Mouse (Mus musculus) neural tube, embryonic 10.5 days (tissue): Measurements from ENCODE around the gene Eno1.

Experiments
- DNase-seq: peaks from one replicate; pipeline ENCODE4 v3.0.0-alpha.2; 2017; ENCODE audit warnings: low spot score; ENCODE audit errors: extremely low spot score

The Eno1 gene

GRCm38 (mm10) chr4:150226818-150227688, 9.5 kb upstream of the Eno1 start:
- no peak for DNase-seq

DNA sequence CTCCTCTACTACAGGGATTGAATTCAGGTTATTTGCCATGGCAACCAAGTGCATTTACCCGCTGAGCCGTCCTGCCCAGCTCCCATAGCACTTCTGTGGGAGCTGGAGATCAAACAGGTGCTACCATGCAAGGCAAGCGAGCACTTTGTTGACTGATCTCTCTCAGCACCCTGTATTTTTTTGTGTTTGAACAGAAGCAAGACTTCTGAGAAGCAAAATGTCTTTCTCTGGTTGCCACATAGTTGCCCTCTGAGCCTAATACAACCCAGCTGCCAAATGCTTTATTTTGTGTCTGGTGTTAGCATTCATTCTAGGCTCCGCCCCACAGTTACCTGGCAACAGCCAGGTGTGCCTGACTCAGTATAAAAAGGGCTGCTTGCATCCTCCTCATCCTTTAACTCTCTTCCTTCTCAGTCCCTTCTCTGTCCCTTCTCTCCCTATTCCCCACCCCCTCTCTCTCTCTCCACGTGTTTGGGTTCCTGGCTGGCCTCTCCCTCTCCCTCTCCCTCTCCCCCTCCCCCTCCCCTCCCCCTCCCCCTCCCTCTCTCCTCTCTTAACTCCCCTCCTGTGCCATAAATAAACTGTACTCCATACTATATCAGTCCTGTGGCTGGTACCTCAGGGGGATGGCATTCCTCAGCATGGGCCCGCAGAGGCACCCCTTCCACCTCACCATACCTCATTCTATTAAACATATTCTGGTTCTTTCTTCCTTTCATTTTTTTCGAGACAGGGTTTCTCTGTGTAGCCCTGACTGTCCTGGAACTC, 7.8 kb upstream of the Eno1 start:
- no peak for DNase-seq

DNA sequence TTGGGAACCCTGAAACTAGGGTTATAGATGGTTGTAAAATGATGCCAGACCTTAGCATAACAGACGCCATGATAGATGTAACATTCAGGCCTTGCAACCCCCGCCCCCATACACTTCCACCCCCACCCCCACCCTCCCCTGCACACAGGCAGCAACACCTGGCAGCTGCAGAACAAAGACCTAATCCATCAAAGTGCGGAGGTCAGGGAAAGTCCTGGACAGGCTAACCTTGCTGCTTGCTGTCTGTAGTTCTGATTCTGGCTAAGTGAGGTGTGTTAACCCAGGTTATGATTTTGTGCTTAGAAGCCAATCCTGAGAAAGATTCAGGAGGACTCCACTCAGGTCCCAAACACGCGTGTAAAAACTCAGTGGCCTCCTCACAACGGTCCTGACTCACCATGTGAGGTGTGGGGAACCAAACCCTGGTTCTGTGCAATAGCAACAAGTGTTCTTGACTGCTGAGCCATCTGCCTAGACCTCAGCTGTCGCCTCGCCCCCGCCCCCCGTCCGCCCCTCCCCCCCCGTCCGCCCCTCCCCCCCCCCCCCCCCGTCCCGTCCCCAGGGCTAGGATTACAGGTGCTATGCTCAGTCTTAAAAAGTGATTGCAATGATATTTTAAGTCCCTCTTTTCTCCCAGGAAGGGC, 6.7 kb upstream of the Eno1 start:
- DNase-seq, result peak; percentile 24

GRCm38 (mm10) chr4:150230460-150231407, 5.8 kb upstream of the Eno1 start:
- DNase-seq, result peak; percentile 49

DNA sequence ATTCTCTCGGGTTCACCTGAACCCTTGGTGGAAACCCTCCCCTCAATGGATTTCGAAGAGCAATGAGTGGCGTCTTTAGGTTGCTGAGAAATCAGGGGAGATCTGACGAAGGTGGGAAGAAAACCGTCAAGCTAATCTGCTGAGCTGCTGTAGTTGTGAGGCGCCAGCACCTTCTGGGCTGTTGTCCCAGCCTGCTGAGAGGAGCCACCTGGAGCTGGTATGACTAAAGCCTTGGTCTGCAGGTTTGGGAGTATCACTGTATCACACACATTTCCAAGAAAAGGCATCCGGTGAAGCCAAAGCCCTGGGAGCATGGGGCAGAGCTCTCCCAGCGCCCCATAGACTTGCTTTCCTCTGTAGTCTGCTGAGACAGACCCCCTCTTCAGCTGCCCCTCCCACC, 4.7 kb upstream of the Eno1 start:
- no peak for DNase-seq

- DNase-seq, result no peak
Measured at GRCm38 (mm10) chr4:150234599-150235327, 1.8 kb upstream of the Eno1 start.

- DNase-seq, result no peak
Measured at GRCm38 (mm10) chr4:150235585-150235984, 936 bp upstream of the Eno1 start.

DNA sequence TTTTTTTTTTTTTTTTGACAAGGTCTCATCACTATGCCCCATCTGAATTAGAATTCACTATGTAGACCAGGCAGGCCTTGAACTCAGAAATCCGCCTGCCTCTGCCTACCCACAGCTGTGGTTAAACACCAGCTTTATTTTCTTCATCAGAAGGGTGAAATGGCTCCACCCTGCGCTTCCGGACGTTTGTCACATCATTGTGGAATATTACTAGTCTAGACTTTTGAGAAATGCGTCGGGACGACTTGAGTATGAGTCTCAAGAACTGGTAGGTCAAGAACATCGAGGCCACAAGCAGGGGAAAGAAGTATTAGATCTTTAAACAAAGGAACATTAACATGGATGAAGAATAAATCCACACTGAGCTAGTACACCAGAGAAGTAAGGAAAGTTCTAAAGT, 490 bp upstream of the Eno1 start:
- DNase-seq, result no peak

GRCm38 (mm10) chr4:150237636-150238361, 1.3 kb downstream of the Eno1 start:
- peak; percentile 49 for DNase-seq

GRCm38 (mm10) chr4:150238433-150239086, 2.0 kb downstream of the Eno1 start:
- peak; percentile 52 for DNase-seq

DNA sequence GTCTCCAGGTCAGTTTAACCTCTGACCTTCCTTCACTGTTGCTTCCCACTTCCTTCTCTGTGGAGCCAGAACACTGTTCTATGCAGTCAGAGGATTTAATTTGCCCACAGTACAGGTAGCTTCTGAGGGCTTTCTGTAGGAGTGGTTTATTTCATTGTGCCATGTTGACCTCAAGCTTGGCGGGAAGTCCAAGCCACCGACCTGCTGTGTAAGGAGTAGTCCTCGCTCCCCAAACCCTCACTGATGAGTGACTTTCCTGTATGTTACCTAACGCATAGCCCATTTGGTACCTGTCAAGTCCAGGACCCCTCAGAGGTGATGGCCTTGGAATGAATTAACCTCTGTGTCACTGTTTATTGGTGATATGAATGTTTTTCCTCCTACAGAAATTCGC, 2.6 kb downstream of the Eno1 start:
- no peak for DNase-seq

DNA sequence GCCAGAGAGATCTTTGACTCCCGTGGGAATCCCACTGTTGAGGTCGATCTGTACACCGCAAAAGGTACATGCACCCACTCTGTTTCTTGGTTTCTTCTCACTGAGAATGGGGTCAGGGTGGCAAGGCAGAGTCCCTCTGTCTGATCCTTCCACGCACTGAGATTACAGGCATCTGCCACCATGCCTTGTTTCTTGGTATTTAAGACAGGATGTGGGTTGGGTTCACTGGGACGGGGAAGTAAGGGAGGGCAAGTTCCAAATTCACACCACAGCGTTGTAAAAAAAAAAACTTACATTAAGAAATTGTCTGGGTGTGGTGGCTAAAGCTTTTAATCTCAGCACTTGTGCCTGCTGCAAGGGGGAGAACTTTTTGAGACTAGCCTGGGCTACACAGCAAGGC, 3.0 kb downstream of the Eno1 start:
- DNase-seq, result no peak

DNA sequence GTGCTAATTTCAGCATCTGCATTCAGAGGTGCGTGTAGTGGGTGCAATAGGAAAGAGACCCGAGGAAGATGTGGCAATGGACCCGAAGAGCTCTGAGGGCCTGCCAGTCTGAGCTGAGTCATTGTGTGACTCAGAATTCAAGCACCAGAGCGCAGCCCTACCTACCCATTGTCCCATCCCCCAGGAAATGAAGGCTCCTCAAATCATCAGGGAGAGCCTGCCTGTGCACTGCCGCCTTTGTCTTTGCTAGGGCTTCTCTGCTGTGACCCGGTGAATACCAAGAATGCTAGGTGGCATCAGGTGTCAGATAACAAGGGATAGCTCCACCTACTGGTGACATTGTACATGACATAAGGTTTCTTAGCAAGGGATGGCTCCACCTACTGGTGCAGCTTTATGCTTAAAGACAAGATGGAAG, 3.4 kb downstream of the Eno1 start:
- DNase-seq, result peak; percentile 83

- DNase-seq, result no peak
Measured at GRCm38 (mm10) chr4:150240381-150240886, 3.9 kb downstream of the Eno1 start.

GRCm38 (mm10) chr4:150241708-150242107, 5.2 kb downstream of the Eno1 start:
- no peak for DNase-seq

DNA sequence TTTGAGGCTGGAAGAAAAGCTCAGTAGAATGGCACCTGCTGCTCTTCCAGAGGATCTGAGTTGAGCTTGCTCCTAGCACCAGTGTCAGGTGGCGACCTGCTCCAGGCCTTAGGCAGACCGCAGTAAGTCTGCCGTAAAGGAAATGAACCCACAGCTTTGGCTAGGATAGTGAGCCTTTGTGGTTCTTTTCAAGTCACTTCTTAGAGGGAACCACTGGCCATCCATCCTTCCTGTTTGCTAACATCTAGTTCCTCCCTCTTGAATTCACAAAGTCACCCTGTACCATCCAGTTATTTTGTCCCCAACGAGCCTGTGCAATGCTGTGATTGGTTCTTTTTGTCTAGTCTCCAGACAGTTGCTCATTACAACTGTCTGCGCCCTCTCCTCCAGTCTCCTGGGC, 6.2 kb downstream of the Eno1 start:
- DNase-seq, result no peak

- DNase-seq, result no peak
Measured at GRCm38 (mm10) chr4:150245876-150246275, 9.4 kb downstream of the Eno1 start.

- peak; percentile 69 for DNase-seq
Measured at GRCm38 (mm10) chr4:150248009-150248408, 11.5 kb downstream of the Eno1 start.

- DNase-seq, result no peak
Measured at GRCm38 (mm10) chr4:150248917-150249316, 12.4 kb downstream of the Eno1 start.
